Mouse (Mus musculus): ENCODE measurements around the gene 1810010D01Rik.

The 1810010D01Rik gene

GRCm38 (mm10) chr7:145211680-145212659, 4.1 kb upstream of the 1810010D01Rik start:
- DNase-seq (ENCODE audit: low spot score in 2 of 2) = no peak

DNA sequence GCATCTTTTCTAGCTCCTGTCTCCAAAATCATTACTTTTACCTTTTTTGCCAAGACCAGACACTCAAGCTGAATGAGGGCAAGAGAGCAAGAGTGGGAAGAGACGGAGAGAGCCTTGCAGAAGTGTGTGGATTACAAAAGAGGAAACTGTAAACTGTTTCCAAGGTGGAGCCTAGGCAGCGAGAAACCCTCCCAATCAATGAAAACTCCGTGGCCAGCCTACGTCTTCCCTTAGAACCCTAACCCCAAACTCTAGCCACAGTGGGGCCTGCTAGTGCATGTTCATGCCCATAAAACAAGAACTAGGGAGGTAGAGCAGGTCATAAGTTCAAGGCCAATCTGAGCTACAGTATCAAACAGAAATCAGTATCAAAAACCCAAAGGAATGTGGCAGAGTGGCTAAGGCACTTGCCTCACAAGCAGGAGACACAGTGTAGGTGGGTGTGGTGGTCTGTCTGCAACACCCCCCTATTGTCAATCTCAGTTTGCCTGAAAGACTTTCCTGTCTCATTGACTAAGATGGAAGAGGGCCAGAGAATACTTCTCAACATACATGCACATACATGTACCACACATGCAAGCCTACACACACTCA, 2.7 kb upstream of the 1810010D01Rik start:
- no peak for DNase-seq (ENCODE audit: low spot score in 2 of 2)

- no peak for DNase-seq (ENCODE audit: low spot score in 2 of 2)
Observed at GRCm38 (mm10) chr7:145206801-145207200, 1.1 kb downstream of the 1810010D01Rik start.

DNA sequence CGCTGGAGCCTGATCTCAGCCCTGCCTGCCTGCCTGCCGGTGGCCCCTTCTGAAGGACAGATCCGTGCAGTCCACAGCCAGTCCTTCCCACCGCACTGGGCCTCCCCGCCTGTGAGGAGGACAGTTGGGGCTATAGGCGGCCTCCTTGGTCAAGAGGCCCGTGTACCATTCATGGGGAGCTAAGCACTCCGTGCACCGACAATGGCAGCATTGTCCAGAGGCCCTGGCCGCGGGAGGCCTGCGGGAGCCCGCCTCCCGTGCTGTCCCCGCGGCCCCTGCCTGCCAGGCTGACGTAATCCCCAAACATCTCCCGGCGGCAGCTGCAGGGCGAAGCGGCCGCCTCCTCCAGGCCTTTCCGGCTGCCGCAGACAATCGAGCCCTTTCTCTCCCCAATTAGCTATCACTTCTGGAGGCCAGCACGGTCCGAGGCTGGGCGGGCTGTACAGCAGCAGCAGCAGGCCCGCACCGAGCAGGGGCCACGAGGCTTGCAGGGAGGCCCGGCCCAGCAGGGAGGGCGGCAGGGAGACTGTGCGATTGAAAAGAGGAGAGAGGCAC, 1.8 kb downstream of the 1810010D01Rik start:
- DNase-seq (ENCODE audit: low spot score in 2 of 2) = no peak

DNA sequence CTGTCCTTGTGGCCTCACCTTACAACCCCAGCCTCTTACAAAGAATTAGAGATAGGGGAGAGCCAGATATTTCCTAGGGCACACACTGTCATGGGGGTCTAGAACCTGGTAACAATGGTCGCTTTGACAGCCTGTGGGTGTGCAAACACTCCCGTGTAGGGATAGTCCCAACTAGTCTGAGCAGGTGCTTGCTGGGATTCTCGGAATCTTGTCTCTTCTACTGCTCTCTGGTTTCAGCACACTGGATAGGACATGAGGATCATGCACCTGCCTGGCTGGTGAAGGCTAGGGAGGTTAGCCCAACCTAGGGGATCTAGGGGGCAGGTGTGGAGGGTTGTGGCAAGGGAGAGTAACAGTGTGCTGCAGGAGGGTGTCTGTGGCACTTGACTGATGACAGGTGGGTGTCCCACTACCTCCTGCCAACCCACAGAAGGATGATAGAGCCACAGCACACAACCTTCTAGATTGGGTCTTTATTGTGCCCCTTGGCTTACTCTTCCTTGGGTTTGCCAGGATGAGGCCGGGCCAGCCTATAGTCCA, 2.5 kb downstream of the 1810010D01Rik start:
- no peak for DNase-seq (ENCODE audit: low spot score in 2 of 2)

DNA sequence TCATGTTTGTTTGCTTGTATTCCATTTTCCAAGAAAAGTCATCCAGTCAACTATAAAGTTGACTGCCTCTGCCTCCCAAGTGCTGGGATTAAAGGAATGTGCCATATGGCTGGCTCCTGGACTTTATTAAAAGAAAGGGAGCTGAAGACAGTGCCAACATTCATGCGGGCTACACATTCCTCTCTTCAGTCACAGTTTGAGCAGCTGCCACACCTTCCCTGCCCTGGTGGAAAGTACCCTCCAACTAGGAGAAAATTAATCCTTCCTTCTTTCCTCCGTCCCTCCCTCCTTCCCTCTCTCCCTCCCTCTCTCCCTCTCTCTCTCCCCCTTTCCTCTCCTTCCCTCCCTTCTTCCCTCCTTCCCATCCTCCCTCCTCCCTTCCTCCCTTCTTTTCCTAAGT, 8.2 kb downstream of the 1810010D01Rik start:
- DNase-seq (ENCODE audit: low spot score in 2 of 2) = no peak

DNA sequence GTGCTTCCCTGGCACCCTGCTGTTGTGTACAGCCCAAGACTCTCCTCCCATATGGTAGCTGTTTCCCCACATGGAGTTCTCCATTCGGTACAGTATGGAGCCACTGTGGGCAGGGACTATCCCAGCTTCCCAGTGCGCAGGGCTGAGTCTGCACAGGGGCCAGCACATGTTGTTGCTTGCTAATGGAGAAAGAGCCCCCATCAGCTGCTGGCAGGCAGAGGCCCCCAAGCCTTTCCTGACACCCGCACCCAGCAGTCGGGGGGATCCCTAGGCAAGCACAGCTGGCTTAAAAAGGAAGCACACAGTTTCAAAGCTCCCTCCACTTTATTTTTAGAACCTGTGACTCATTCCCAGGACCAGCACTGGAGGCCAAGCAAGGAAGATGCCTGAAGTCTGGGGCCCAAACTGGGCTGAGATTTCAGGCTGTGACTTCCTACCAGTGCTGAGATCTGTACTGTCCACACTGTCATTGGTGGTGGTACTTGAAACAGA, 9.7 kb downstream of the 1810010D01Rik start:
- DNase-seq (ENCODE audit: low spot score in 2 of 2) = no peak

GRCm38 (mm10) chr7:145197711-145198110, 10.2 kb downstream of the 1810010D01Rik start:
- no peak for DNase-seq (ENCODE audit: low spot score in 2 of 2)

GRCm38 (mm10) chr7:145197042-145197441, 10.9 kb downstream of the 1810010D01Rik start:
- no peak for DNase-seq (ENCODE audit: low spot score in 2 of 2)

DNA sequence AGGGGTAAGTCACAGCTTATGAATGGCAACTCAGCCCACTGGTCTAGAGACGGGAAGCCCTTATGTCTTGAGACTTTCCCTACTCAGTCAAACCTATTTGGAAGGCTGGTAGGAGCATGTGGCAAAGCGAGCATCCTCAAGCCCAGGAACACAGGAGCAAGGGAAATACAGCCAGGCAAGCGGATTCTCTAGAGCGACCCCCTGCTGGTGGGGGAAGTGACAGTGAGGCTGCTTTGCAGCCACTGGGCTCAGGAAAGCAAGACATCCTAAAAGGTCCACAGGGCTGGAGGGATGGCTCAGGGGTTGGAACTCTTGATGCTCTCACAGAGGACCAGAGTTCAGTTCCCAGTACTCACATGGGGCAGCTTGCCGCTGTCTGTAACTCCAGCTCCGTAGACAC, 11.6 kb downstream of the 1810010D01Rik start:
- no peak for DNase-seq (ENCODE audit: low spot score in 2 of 2)

DNA sequence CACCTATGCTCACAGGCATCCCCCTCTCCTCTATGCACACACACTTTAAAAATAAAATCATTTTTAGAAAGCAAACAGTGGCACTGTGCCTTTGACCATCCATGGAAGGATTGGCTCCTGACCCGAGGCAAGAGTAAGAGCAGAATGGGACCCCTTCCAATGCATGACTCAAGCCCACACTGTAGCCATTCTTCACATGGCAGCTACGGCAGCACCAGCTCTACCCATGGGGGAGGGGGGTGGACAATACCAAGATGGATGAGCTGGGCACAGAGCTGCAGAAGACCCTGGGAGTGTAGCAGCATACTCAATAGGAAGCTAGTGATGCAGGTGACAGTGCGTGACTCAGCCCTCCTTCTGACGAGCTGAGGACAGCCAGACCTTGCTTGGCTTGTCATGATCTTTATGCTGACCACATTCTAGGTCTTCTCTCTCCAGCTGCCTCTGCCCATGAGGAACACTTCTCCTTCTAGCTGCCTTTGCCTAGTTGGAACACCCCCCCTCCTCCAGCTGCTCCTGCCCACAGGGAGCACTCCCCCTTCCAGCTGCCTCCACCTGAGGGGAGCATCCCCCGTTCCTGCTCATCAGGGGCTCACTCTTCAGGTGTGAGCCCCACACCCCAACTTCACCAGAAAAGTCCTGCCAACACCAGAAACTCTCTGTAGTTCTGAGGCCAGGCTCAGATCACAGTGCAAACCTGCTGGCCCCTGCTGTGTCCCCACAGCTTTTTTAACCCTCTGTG, 12.6 kb downstream of the 1810010D01Rik start:
- DNase-seq (ENCODE audit: low spot score in 2 of 2) = no peak

DNA sequence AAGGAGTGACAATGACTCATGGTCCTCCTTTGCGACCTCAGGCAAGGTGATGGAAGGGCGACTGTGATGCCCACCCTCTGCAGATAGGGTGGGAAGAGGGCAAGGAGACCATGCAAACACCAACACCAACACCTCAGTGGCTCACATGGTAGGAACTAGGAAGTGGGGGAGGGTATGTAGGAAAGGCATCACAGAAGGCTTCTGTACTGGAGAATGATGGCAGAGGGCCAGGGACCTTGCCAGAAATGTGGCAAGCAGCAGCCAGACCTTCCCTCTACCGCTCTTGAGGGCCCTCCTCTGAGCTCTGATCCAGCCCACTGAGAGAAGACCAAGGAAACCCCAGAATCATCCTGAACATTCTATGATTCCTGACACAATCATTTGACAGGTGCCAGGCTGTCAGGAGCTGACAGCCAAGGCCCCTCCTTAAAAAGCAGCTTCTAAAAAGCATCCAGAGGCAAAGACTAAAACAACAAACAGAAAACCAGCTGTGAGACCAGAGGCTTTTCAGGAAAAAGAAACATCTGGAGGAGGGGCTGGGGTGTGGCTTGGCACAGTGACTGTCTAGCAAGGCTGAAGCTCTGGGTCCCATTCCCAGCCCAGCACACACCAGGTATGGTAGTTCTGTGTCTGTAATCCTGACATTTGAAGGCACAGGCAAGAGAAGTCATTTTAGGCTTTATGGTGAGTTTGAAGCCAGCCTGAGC, 13.3 kb downstream of the 1810010D01Rik start:
- DNase-seq (ENCODE audit: low spot score in 2 of 2) = no peak

DNA sequence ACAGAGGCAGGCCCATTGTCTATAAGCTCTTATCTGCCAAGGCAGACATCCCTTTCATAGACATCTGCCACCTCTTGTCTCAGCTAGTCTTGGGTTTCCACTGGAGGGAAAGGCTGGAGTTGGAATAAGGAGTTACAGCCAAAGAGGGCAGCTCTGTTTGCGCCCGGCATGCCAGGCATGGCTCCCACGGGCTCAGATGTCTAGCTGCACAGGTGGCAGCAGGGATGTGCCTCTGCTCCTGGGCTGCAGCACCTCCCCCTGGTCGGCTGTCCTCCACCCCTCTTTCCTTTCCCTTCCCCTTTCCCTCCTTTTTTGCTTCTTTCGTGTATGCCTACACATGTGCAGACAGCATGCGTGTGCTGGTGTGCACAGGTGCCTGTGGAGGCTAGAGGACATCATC, 15.1 kb downstream of the 1810010D01Rik start:
- no peak for DNase-seq (ENCODE audit: low spot score in 2 of 2)

DNA sequence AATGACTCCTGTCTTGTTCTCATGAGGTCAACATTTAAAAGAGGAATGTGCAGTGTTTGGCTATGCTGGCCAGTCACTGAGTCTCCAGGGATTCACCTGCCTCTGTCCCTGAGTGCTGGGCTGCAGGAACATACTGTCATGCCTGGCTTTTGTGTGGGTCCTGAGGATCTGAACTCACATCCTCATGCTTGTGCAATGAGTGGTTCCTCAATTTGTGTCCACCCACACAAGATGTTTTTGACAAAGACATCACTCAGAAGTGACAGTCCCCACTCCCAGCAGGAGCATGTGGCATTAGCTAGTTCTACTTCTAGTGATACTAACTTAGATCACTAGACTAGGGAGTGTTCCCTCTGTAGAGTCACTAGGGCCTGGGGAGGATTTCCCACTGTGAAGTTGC, 17.4 kb downstream of the 1810010D01Rik start:
- no peak for DNase-seq (ENCODE audit: low spot score in 2 of 2)

GRCm38 (mm10) chr7:145189342-145189741, 18.6 kb downstream of the 1810010D01Rik start:
- no peak for DNase-seq (ENCODE audit: low spot score in 2 of 2)

DNA sequence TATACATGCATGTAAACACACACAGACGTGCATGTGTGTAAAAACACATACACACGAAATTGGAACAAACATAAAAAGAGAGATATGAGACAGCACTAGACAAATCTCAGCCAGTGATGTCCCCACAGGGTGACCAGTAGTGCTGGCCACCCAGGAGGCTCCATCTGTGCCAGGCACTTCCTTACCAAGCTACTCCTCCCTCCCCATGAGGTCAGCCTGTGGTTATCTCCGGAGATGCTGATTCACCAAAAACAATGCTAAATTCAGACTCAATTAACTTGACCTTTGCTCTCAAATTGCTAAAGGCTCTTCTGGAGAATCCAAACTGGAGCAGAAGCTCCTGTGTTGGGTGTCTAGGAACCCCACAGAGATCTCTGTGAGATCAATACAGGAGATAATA, 20.1 kb downstream of the 1810010D01Rik start:
- no peak for DNase-seq (ENCODE audit: low spot score in 2 of 2)

DNA sequence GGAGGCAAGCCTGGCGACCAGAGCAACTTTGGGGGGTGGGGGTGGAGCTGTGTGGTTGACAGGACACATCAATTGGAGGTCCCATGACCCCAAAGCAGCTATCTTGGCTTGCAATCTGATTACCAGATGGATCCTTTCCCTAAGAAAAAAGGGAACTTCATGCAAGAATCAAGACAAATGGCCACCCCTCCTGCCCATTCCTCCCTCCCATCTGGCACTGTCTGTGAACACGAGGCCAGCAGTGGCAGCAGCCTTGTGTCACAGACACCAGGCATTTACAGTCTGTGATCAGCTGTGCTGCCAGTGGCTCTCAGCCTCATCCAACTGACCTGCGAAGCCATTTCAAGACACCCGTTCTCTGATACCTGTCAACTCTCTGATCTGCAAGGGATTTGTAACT, 25.5 kb downstream of the 1810010D01Rik start:
- DNase-seq (ENCODE audit: low spot score in 2 of 2) = no peak

- DNase-seq (ENCODE audit: low spot score in 2 of 2) = no peak
Observed at GRCm38 (mm10) chr7:145181376-145182034, 26.4 kb downstream of the 1810010D01Rik start.

- DNase-seq (ENCODE audit: low spot score in 2 of 2) = no peak
Observed at GRCm38 (mm10) chr7:145179691-145180091, 28.2 kb downstream of the 1810010D01Rik start.
